Mouse (Mus musculus): ENCODE data around the gene Rrp1. TPM values are rescaled to one million over a fixed set of nuclear protein-coding genes. Genes with fewer than 3 reads are reported as not detected.
A peak's percentile ranks its signal among the peaks of the same experiment; 100 is the strongest.

Rrp1 gene
- polyA plus RNA-seq, 1 experiment from 2014 or later = 249 TPM

GRCm38 (mm10) chr10:78352666-78353030 is 60.2 kb downstream of the Rrp1 start:
- Histone ChIP-seq H3K9ac (ENCODE audit: low read length) (peak overlapping the region; percentile 96), H3K27me3 (replicated peaks; ENCODE audit: control insufficient read depth, insufficient read depth, low read length) (no peaks in the 10 kb centered on the region), H3K36me3 (ENCODE audit: control insufficient read depth, insufficient read depth, low read length) (no peaks in the 10 kb centered on the region), H3K4me3 (ENCODE audit: low read depth, low read length) (peak overlapping the region; percentile 83), H3K4me2 (ENCODE audit: low read length) (peak overlapping the region; percentile 64), H3K4me1 (replicated peaks; ENCODE audit: control insufficient read depth, insufficient read depth, low read length) (peaks cover 21% of the 10 kb centered on the region; the same call in 1 of the 2 replicates), H3K9me3 (ENCODE audit: control insufficient read depth, low read length) (no peaks in the 10 kb centered on the region), H3K27ac (ENCODE audit: low read depth) (0 out of 2 replicates have a peak overlapping the region, but pooled peaks have one; percentile 57)
- WGBS = 22% methylated on average over 8 of the region's 8 CpGs
- ATAC-seq (replicated peaks; ENCODE audit: low FRiP score, low TSS enrichment, low read depth) (no peak; the same call in 1 of the 2 replicates), DNase-seq (ENCODE audit: low spot score) (no peak)

- peaks cover 21% of the 10 kb centered on the region; the same call in 1 of the 2 replicates for H3K4me1 ChIP-seq (replicated peaks; ENCODE audit: control insufficient read depth, insufficient read depth, low read length)
- WGBS = under 1% methylated on average over 86 of the region's 113 CpGs
- peak within 1 kb of the TSS; percentile 83 for H3K4me3 ChIP-seq (ENCODE audit: low read depth, low read length)
- peak within 1 kb of the TSS; percentile 57 for H3K27ac ChIP-seq (ENCODE audit: low read depth)
- H3K9me3 ChIP-seq (ENCODE audit: control insufficient read depth, low read length) = no peaks in the 10 kb centered on the region
- ATAC-seq (replicated peaks; ENCODE audit: low FRiP score, low TSS enrichment, low read depth) = peak; percentile 87
- H3K9ac ChIP-seq (ENCODE audit: low read length) = peak within 1 kb of the TSS; percentile 96
- H3K4me2 ChIP-seq (ENCODE audit: low read length) = peak within 1 kb of the TSS; percentile 64
- H3K27me3 ChIP-seq (replicated peaks; ENCODE audit: control insufficient read depth, insufficient read depth, low read length) = no peaks in the 10 kb centered on the region
- peak; percentile 85 for DNase-seq (ENCODE audit: low spot score)
- H3K36me3 ChIP-seq (ENCODE audit: control insufficient read depth, insufficient read depth, low read length) = no peaks in the 10 kb centered on the region
Observed at GRCm38 (mm10) chr10:78351887-78352665, 60.8 kb downstream of the Rrp1 start, which contains the start of gene Agpat3. Gene Agpat3 (minus strand): TSS chr10:78352489.

- H3K27me3 ChIP-seq (replicated peaks; ENCODE audit: control insufficient read depth, insufficient read depth, low read length) = no peaks in the 10 kb centered on the region
- H3K9me3 ChIP-seq (ENCODE audit: control insufficient read depth, low read length) = no peaks in the 10 kb centered on the region
- H3K4me3 ChIP-seq (ENCODE audit: low read depth, low read length) = peak overlapping the region; percentile 83
- peak overlapping the region; percentile 57 for H3K27ac ChIP-seq (ENCODE audit: low read depth)
- ATAC-seq (replicated peaks; ENCODE audit: low FRiP score, low TSS enrichment, low read depth) (no peak), DNase-seq (ENCODE audit: low spot score) (no peak)
- WGBS = 2% methylated on average over 13 of the region's 13 CpGs
- peak overlapping the region; percentile 96 for H3K9ac ChIP-seq (ENCODE audit: low read length)
- H3K4me2 ChIP-seq (ENCODE audit: low read length) = peak overlapping the region; percentile 64
- no peaks in the 10 kb centered on the region for H3K36me3 ChIP-seq (ENCODE audit: control insufficient read depth, insufficient read depth, low read length)
- peaks cover 21% of the 10 kb centered on the region; the same call in 1 of the 2 replicates for H3K4me1 ChIP-seq (replicated peaks; ENCODE audit: control insufficient read depth, insufficient read depth, low read length)
Observed at GRCm38 (mm10) chr10:78351564-78351886, 61.3 kb downstream of the Rrp1 start.

- Histone ChIP-seq H3K9ac (ENCODE audit: low read length) (peak overlapping the region; percentile 96), H3K4me3 (ENCODE audit: low read depth, low read length) (peak overlapping the region; percentile 83), H3K9me3 (ENCODE audit: control insufficient read depth, low read length) (no peaks in the 10 kb centered on the region), H3K27ac (ENCODE audit: low read depth) (no peak overlapping the region), H3K36me3 (ENCODE audit: control insufficient read depth, insufficient read depth, low read length) (no peaks in the 10 kb centered on the region), H3K4me1 (replicated peaks; ENCODE audit: control insufficient read depth, insufficient read depth, low read length) (peaks cover 21% of the 10 kb centered on the region; the same call in 1 of the 2 replicates), H3K27me3 (replicated peaks; ENCODE audit: control insufficient read depth, insufficient read depth, low read length) (no peaks in the 10 kb centered on the region), H3K4me2 (ENCODE audit: low read length) (peak overlapping the region; percentile 64)
- DNase-seq (ENCODE audit: low spot score) (no peak), ATAC-seq (replicated peaks; ENCODE audit: low FRiP score, low TSS enrichment, low read depth) (no peak)
- 37% methylated on average over 6 of the region's 6 CpGs for WGBS
Observed at GRCm38 (mm10) chr10:78350796-78351556, 61.9 kb downstream of the Rrp1 start.

Small RNAs within 50 kb of the gene (microRNA-seq; reads per million reads assigned to microRNA genes)
- gene Mir6410 (not detected), gene Mir6907 (0.68 reads per million), gene Mir6908 (0.51 reads per million)

Other genes starting within 250 kb of the Rrp1 start
- gene D10Jhu81e, start 243.3 kb downstream of the Rrp1 start, polyA plus RNA-seq (2014; fragmentation: Nextera tagmentation; extraction: Ambion mirVana) = 19.3 and 19.7 TPM in 2 replicates
- gene Pwp2, start 227.9 kb downstream of the Rrp1 start, polyA plus RNA-seq (2014; fragmentation: Nextera tagmentation; extraction: Ambion mirVana) = 19.0 and 21.5 TPM in 2 replicates
- gene Trappc10, start 168.4 kb downstream of the Rrp1 start, polyA plus RNA-seq (2014; fragmentation: Nextera tagmentation; extraction: Ambion mirVana) = 12.6 and 17.6 TPM in 2 replicates
- 38.1 and 59.2 TPM in 2 replicates for gene Agpat3, start 60.6 kb downstream of the Rrp1 start, polyA plus RNA-seq (2014; fragmentation: Nextera tagmentation; extraction: Ambion mirVana)
- 258 and 265 TPM in 2 replicates for gene Cstb, start 12.6 kb upstream of the Rrp1 start, polyA plus RNA-seq (2014; fragmentation: Nextera tagmentation; extraction: Ambion mirVana)
- 10.2 and 12.0 TPM in 2 replicates for gene Pdxk, start 51.9 kb upstream of the Rrp1 start, polyA plus RNA-seq (2014; fragmentation: Nextera tagmentation; extraction: Ambion mirVana)
- gene Olfr1358, start 104.4 kb upstream of the Rrp1 start, polyA plus RNA-seq (2014; fragmentation: Nextera tagmentation; extraction: Ambion mirVana) = not detected in 2 replicates
- gene Ilvbl, start 161.3 kb upstream of the Rrp1 start, polyA plus RNA-seq (2014; fragmentation: Nextera tagmentation; extraction: Ambion mirVana) = 44.1 and 46.8 TPM in 2 replicates
- gene Syde1, start 178.9 kb upstream of the Rrp1 start, polyA plus RNA-seq (2014; fragmentation: Nextera tagmentation; extraction: Ambion mirVana) = 19.4 and 24.1 TPM in 2 replicates
- gene Olfr1357, start 205.0 kb upstream of the Rrp1 start, polyA plus RNA-seq (2014; fragmentation: Nextera tagmentation; extraction: Ambion mirVana) = not detected in 2 replicates